In the genomic region with DNA sequence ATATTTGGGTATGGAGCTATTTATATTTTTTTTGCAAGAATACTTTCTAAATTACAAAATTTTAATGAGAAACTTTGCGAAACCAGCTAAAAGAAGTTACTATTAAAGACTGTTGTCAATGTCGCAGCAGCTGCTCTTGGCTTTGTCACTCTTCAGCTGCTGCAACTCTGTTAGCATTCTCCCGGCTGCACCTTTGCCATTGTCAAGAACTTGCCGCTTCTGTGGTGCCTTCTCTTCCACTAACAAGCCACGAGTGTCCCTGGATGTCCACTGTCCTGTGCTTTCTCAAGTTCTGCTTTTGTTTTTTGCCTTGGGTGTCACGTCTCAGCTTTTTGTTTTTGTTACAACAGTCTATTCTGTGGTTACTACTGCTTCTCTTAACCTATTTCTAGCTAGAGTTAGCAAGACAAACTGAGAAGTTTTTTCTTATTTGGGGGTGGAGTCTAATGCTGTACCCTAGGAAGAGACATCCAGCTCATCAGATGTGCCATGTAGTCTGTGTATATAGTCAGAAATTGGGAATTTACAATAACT, we compare ENCODE assay signal across 33 mouse cellular contexts.
DNase-seq lines count a peak whose midpoint lies in the region; ATAC-seq lines count a peak whose summit lies in the region.
"Had no signal": no experiment of that assay in that cellular context is flagged by ENCODE, and none has a peak within 500 bp of the region (broad histone marks: within the 10 kb centered on the region; RNA-seq: fewer than 3 reads in every experiment).

No protein-coding gene starts in this region.

- WGBS in forebrain, embryonic 15.5 days: 68% methylated on average over 6 of the region's 6 CpGs

- H3K4me2 ChIP-seq in forebrain, embryonic 15.5 days (replicated peaks): no peak overlapping the region
- H3K4me2 ChIP-seq: heart, embryonic 15.5 days; hindbrain, embryonic 12.5 days; intestine, embryonic 15.5 days; liver, embryonic 12.5 days; midbrain, embryonic 11.5 days had no signal

- no peaks in the 10 kb centered on the region for H3K4me1 ChIP-seq in forebrain, embryonic 15.5 days
- H3K4me1 ChIP-seq: hindbrain, embryonic 12.5 days; intestine, embryonic 15.5 days had no signal

- H3K9me3 ChIP-seq in forebrain, embryonic 15.5 days: no peaks in the 10 kb centered on the region
- H3K9me3 ChIP-seq: G1E; heart, embryonic 10.5 days; heart, embryonic 15.5 days; hindbrain, embryonic 12.5 days; intestine, embryonic 15.5 days; liver, embryonic 12.5 days had no signal

- H3K4me3 ChIP-seq in forebrain, embryonic 15.5 days: no peak overlapping the region
- H3K4me3 ChIP-seq: heart, embryonic 10.5 days; heart, embryonic 15.5 days; hindbrain, embryonic 12.5 days; intestine, embryonic 15.5 days; layer of hippocampus, adult 2 months; liver, embryonic 12.5 days had no signal

- DNase-seq in 416B (ENCODE audit: low read depth): peak; percentile 54
- peak; percentile 65 for DNase-seq in A20 (ENCODE audit: low read depth, low spot score)
- DNase-seq in embryo, embryonic 9.5 days (ENCODE audit: extremely low spot score): no peak
- DNase-seq in layer of hippocampus, adult 8-10 months (ENCODE audit: low spot score in 2 of 2): no peak
- DNase-seq: adrenal gland, postnatal 10 days; cerebellum, adult 11-12 months; cerebellum, adult 9-11 months; gastrocnemius, postnatal 10 days; heart, adult 11 months; kidney, adult 2 months; kidney, postnatal 36 days; left cerebral cortex, postnatal 4 days; liver, postnatal 0 days; lung, postnatal 10 days; retina, postnatal 1 day; right cerebral cortex, postnatal 25 days; thymus, postnatal 4 days had no signal

- no peak overlapping the region for H3K9ac ChIP-seq in forebrain, embryonic 15.5 days (replicated peaks)
- H3K9ac ChIP-seq: heart, embryonic 15.5 days; hindbrain, embryonic 12.5 days; intestine, embryonic 15.5 days; liver, embryonic 12.5 days; liver, postnatal 0 days had no signal

- peak; percentile 12 to 42; a peak in 1 of 4 replicates for ATAC-seq in hematopoietic stem cell, adult 5-6 weeks (replicated peaks in 1 of 2; ENCODE audit: insufficient read depth in 1 of 2, low FRiP score in 2 of 2, low TSS enrichment in 1 of 2, low read depth in 1 of 2, poor library complexity in 2 of 2, severe bottlenecking in 2 of 2)
- ATAC-seq in monocyte, adult 5-6 weeks (replicated peaks; ENCODE audit: insufficient number of reproducible peaks, low FRiP score, low TSS enrichment, poor library complexity, severe bottlenecking): peak; percentile 78
- no peak for ATAC-seq in forebrain, embryonic 15.5 days (replicated peaks)
- ATAC-seq: forebrain, embryonic 16.5 days; hindbrain, postnatal 0 days; intestine, embryonic 15.5 days; liver, embryonic 12.5 days; liver, postnatal 0 days; midbrain, embryonic 16.5 days; Patski had no signal

- no peak overlapping the region for H3K27ac ChIP-seq in forebrain, embryonic 15.5 days (replicated peaks)
- H3K27ac ChIP-seq: heart, embryonic 10.5 days; heart, embryonic 15.5 days; hindbrain, embryonic 12.5 days; hindbrain, postnatal 0 days; intestine, embryonic 15.5 days; layer of hippocampus, adult 2 months; liver, embryonic 12.5 days; stomach, postnatal 0 days had no signal

- H3K36me3 ChIP-seq in forebrain, embryonic 15.5 days: 0 out of 2 replicates have a peak, but pooled peaks cover 2% of the 10 kb centered on the region
- H3K36me3 ChIP-seq: heart, embryonic 10.5 days; heart, embryonic 15.5 days; hindbrain, embryonic 12.5 days had no signal

- H3K27me3 ChIP-seq in forebrain, embryonic 15.5 days: no peaks in the 10 kb centered on the region
- H3K27me3 ChIP-seq: heart, embryonic 15.5 days; hindbrain, embryonic 12.5 days; intestine, embryonic 15.5 days; liver, embryonic 12.5 days; Patski had no signal

Comparison
In these comparisons a context has a peak if more than half of its experiments do, and no peak if none do; other contexts are left out.
1. DNase-seq: peak in 416B (single experiment) and A20 (single experiment); none in embryo, embryonic 9.5 days (single experiment) and layer of hippocampus, adult 8-10 months (0 of 2).